Mouse (Mus musculus) layer of hippocampus, postnatal 25 days (tissue): ENCODE measurements around the gene Capzb. TPM values are rescaled to one million over a fixed set of nuclear protein-coding genes. Genes with fewer than 3 reads are reported as not detected.

ENCODE experiments used
- DNase-seq, 2 experiments: peaks; one replicate each; pipeline ENCODE4 v3.0.0; 2022; ENCODE audit warnings: mixed read lengths in 2 of 2, low spot score in 1 of 2; ENCODE audit errors: extremely low spot score in 1 of 2
- total RNA-seq, 2 experiments: library from RNA; stranded (reverse); gene quantifications; 2 replicates each; pipeline ENCODE4 v1.2.3; 2021

Capzb gene
- 100 to 1,000 TPM; 444 to 476 TPM for total RNA-seq

GRCm38 (mm10) chr4:139192499-139193175 is at the start of gene Capzb:
Gene Capzb (plus strand): TSS chr4:139192899.
- peak; percentile 90 to 94 for DNase-seq

GRCm38 (mm10) chr4:139142985-139143384 is 49.7 kb upstream of the Capzb start:
- DNase-seq = no peak

- DNase-seq = no peak
These were observed 48.1 kb upstream of the Capzb start for GRCm38 (mm10) chr4:139144577-139144976.

GRCm38 (mm10) chr4:139145156-139145555 is 47.5 kb upstream of the Capzb start:
- DNase-seq = no peak

GRCm38 (mm10) chr4:139146760-139147159 is 45.9 kb upstream of the Capzb start:
- no peak for DNase-seq

GRCm38 (mm10) chr4:139151370-139151769 is 41.3 kb upstream of the Capzb start:
- DNase-seq = no peak

- DNase-seq = no peak
These were observed 38.0 kb upstream of the Capzb start for GRCm38 (mm10) chr4:139154576-139155307.

- DNase-seq = no peak
These were observed 36.2 kb upstream of the Capzb start for GRCm38 (mm10) chr4:139156538-139156937.

GRCm38 (mm10) chr4:139158350-139158749 is 34.3 kb upstream of the Capzb start:
- DNase-seq = no peak

- no peak for DNase-seq
These were observed 31.6 kb upstream of the Capzb start for GRCm38 (mm10) chr4:139161076-139161475.

- no peak for DNase-seq
These were observed 28.6 kb upstream of the Capzb start for GRCm38 (mm10) chr4:139164082-139164481.

- no peak for DNase-seq
These were observed 27.4 kb upstream of the Capzb start for GRCm38 (mm10) chr4:139165259-139165658.

- DNase-seq = no peak
These were observed 26.5 kb upstream of the Capzb start for GRCm38 (mm10) chr4:139166244-139166643.

- no peak for DNase-seq
These were observed 25.6 kb upstream of the Capzb start for GRCm38 (mm10) chr4:139167107-139167506.

- DNase-seq = no peak
These were observed 23.5 kb upstream of the Capzb start for GRCm38 (mm10) chr4:139168985-139169747.

GRCm38 (mm10) chr4:139169748-139170279 is 22.9 kb upstream of the Capzb start:
- no peak for DNase-seq

GRCm38 (mm10) chr4:139175061-139175971 is 17.4 kb upstream of the Capzb start:
- DNase-seq = no peak

GRCm38 (mm10) chr4:139176023-139176422 is 16.7 kb upstream of the Capzb start:
- no peak for DNase-seq

GRCm38 (mm10) chr4:139177921-139178320 is 14.8 kb upstream of the Capzb start:
- no peak for DNase-seq

GRCm38 (mm10) chr4:139178377-139178776 is 14.3 kb upstream of the Capzb start:
- no peak for DNase-seq
